Mouse (Mus musculus) embryo, embryonic 11.5 days (tissue): ENCODE results near the gene Ptger1.

Experiments used
- DNase-seq: peaks from one replicate; pipeline ENCODE4 v3.0.0-alpha.2; 2012; ENCODE audit warnings: low read depth, low spot score

The Ptger1 gene

DNA sequence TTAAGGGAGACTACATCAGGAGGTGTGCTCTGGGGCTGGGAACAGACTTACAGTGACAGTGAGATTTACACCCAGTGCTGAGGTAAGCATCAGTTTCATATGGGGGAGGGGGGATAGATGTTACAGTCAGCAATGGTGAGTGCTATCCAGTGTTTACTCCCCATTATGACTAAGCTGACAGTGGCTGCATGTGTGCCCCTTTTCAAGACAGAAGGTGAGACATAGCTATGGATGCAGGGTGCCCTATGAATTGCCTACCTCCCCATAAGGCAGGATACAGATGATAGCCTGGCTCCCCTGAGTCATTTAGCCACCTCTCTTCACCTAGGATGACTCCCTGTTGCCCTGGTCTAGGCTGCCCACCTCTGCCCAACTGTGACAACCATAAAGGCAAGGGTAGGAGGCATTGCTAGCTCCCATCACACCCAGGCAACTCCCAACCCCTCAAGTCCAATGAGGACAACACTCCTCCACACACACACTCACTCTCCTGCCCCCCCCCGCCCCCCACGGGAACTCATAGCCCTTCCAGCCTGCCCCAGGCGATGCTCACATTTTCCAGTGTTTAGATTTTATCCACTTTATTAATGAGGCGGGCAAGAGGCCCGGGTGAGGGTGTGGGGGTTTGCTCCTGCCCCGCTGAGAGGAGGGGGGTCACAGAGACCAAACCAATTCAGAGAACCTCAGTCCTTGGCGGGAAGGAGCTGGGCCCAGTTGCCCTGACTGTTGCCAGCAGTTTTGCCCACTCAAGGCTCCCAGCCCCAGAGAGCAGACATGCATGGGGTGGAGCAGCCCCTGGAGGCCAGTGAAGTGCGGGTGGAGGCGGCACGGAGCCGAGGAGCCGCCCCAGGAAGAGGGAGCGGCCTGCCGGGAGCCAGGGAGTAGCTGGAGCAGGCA is at the start of gene Ptger1:
Gene Ptger1, plus strand, starts transcription at position 710 of the 897 bp plus-strand sequence.
- no peak for DNase-seq

DNA sequence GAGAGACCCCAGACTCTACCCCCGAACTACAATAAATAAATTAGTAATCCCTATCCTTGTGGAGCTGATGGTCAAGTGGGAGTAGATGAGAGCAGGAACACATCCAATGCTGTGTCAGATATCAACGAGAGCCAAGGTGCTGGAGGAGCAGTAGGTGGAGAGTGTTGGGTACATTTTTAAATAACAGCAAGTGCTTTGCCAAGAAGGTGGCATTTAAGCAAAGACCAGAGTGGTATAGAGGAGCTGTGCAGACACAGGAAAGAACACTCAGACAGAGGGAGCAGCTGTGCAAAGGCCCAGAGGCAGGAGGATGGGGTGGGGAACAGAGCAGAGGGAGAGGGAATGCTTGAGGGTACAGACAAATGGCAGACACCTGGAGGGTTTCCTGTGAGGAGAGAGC is 49.4 kb upstream of the Ptger1 start:
- DNase-seq: no peak

DNA sequence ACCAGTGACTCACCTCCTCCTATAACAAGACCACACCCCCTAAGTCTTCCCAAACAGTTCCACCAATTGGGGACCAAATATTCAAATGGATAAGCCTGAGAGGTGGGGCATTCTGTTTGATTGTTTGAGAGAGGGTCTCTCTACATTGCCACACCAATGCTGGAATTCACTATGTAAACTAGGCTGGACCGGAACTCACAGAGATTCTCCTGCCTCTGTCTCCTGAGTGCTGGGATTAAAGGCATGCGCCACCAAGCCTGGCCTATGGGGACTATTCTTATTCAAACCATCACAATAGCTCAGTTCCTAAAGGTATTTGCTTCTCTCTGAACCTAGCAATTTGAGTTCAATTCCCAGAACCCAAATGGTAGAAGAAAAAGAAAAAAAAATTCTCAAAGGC is 47.9 kb upstream of the Ptger1 start:
- no peak for DNase-seq

DNA sequence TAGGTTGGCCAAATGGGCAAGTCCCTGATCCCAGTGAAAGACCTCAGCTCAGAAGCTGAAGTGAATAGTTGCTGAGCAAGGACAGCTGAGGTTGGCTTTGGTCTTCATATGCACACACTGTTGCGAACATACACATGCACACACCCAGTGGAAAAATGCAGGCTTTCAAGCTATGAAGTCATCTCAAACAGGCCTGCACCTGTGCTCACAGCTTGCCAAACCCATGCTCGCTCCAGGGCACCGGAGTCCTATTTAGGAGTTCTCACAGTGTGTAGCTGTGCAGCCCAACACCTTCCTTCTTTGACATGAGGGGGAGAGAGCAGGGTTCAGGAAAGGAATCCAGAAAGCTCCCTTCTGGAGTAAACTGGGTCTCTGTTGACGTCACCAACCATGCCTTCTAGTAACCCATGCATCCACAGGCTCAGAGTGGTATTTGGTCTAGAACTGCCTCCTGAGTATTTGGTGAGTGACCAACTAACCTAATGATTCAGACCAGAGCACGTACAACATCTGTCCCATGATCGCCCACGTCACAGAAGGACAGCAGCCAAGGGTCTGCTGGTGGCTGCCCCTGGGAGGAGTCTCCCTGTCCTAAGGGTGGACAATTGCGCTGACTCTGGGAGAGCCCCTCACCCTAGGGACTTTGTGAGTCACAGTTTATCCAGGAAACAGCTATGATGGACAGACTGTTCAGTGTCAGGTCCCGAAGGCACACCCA is 46.8 kb upstream of the Ptger1 start:
- no peak for DNase-seq

DNA sequence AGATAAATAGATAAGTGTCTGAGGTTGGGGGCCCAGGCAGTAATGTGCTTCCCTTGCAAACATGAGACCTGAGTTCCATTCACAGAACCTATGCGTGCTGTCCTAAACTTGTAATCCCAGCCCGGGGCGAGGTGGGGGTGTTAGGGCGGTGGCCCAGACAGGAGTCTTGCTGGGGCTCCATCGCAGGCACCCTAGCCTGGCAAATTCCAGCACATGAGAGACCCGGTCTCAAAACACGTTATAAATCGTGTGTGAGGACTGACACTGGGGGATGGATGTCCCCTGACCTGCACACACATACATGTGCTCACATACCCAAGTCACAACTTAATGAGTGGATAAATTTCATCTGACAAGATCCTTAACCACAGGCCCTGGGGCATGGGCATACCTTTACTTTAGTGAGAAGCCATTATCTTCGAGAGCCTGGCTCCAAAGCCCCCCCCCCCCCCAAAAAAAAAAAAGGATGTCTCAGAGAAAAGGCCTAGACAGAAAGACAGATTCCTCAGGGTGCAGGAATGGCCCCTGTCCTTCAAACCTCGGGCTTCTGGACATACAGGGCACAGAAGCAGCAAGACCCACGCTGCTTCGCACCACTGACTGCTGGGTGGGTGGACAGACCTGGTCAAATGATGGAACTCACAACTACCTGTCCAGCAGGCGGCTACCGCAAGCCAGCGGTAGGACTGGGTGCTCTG is 44.6 kb upstream of the Ptger1 start:
- no peak for DNase-seq

DNA sequence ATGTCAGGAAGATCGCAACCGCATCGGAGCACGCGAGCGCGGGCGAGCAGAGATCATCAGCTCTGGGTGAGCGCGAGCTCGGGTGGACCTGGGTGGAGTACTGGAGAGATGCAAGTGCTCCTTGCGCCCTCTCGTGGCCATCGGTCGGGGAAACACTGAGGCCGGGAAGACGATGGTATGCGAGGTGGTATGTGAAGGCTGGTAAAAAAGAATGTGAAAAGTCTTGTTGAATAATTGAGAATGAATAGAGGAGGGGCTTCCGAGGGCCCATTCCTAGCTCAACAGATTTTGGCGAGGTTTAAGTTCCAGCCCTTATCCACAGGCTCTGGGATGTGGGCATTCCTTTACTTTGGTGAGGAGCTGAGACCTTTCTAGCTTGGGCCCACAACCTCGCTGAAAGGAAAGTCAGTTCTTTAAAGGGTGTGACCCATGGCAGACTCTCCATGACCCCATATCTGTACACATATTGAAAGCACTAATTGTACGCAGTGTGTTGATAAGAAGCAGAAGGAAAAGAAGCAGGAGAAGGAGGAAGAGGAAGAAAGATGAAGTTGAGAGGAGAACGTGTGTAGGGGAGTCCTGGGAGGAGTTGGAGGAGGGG is 44.0 kb upstream of the Ptger1 start:
- peak; percentile 77 for DNase-seq

DNA sequence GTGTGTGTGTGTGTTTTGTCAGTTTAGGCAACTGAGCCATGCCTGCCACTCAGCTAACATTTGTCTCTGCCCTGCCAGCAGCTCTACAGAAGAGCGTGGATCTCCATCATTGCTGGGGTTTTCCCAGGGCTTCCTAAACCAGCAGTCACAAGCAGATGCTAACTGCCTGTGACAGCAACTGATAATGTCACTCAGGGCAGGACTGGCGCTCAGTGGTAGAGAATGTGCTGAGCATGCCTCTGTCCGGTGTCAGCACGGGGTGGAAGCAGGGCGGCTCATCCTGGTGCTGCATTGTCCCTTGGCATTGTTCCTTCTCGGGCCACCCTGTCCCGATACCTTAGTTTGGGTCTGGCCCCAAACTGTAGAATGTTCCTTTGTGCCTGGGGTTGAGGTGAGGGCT is 42.9 kb upstream of the Ptger1 start:
- DNase-seq: no peak

DNA sequence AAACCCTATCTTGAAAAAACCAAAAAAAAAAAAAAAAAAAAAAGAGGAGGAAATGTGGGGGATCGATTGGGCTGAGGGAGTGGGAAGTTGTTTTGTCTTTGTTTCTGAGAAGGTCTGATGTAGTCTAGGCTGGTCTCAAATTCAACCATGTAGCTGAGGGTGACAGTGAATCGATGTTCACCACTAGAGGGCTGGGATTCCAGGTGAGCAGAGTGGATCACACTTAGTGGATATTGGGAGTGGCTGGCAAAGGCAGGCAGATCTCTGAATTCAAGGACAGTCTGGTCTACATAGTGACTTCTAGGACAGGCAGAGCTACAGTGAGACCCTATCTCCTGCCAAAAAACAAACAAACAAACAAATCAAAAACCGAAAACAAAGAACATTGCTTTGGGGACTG is 41.7 kb upstream of the Ptger1 start:
- DNase-seq: no peak

DNA sequence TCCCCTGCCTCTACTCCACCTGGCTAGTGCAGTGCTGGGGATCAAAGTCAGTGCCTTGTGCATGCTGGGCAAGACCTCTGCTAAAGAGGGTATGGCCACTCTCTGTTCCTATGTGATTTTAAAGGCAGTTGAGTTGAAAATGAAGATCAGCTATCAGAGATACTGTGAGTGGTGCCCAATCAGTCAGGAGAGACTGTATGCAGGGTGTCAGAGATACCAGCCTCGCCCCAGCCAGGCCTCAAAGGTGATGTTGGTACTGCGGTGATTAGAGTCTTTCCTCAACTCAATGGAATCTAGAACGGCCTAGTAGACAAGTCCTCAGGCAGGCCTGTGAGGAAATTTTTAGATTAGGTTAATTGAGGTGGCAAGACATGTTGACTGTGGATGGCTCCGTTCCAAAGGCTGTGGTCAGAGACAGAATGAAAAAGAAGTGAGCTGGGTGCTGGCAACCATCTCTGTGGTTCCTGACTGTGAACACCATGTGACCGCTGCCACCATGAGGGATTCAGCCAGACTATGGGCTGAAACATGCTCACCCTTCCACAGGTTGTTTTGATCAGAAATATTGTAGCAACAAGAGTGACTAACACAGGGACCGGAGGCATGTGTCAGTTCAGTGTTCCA is 40.7 kb upstream of the Ptger1 start:
- no peak for DNase-seq

DNA sequence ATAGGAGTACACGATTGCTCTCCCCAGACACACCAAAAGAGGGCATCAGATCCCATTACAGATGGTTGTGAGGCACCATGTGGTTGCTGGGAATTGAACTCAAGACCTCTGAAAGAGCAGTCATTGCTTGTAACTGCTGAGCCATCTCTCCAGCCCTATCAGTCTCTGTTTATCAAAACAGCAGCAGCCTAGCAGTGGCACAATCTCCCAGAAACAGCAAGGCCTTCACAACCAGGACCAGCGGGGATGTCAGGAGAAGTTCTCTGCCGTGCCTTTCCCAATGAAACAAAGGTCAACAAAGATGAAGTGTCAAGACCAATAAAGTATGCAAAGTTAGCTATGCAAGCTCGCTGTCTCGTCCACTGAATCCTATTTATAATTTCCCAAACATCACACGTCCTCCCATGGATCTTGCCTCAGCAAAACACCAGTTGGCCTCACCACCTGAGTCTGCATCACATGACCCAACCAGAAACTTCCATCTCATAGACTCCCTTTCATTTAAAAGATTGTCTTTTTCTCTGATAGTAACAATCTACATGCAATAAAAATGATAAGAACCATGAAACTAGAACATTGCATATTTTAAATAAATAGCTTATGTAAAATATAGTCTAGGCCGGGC is 34.3 kb upstream of the Ptger1 start:
- DNase-seq: no peak

DNA sequence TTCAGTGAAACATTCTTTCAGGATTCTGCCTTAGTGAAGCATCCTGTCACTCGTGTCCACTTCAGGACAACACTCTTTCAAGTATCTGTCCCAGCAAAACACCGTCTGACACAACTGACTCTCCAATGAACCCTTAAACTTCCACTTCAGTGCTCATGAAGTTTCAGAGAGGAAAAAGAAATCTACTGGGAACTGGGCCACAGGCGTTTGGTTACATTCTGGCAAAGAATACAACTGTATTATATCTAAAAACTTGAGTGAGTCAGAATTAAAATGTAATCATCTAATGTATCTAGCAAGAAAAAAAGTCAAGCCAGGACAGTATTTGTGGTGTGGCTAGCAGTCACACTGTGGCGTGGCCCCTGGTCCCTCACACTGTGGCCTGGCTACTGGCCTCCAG is 27.6 kb upstream of the Ptger1 start:
- no peak for DNase-seq

DNA sequence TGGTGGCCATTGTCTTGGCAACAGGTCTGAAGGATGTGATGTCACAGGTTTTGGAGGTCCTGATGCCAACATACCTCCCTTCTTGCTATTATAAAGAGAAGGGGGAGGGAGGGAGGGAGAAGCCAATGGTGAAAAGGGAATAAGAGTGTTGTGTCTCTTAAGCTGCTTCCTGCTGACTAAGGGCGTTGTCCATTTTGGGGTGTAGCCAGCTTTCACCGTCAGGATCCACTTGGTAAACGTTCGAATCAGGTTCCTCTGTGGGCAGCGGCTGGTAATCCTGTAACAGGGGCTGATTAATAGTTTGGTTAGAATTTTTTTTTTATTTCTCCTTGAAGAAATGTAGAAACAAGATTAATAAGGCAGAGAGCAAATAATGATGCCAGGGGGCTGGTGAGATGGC is 26.8 kb upstream of the Ptger1 start:
- no peak for DNase-seq

DNA sequence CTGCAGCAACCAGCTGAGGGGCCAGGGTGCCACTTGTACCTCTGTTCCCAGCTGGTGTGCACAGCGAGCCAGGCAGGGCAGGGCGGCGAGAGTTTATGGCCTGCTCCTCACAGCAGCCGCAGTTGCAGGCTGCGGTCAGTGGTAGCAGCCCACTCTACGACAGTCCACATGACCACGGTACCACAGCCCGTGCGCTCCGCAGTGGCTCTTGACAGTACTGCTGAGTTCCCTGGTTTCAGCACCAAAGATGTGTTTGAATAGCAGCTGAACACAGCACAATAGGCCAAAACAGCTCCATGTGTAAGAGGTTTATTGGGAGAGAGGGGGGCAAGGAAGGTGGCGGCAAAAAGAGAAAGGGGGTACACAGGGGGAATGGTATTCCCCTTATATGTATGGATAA is 19.0 kb upstream of the Ptger1 start:
- DNase-seq: no peak

DNA sequence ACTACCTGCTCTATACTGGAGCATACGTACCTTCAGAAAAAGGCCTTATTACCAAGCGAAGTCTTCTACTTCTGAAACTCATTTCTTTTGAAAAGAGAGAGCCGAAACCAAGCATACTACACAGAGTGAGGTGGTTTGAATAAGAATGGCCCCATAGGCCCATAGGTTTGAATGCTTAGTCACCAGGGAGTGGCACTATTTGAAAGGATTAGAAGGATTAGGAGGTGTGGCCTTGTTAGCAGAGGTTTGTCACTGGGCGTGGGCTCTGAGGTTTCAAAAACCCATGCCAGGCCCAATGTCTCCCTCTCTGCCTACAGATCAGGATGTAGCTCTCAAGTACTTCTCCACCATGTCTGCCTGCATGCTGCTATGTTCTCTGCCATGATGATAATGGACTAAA is 18.4 kb upstream of the Ptger1 start:
- no peak for DNase-seq

DNA sequence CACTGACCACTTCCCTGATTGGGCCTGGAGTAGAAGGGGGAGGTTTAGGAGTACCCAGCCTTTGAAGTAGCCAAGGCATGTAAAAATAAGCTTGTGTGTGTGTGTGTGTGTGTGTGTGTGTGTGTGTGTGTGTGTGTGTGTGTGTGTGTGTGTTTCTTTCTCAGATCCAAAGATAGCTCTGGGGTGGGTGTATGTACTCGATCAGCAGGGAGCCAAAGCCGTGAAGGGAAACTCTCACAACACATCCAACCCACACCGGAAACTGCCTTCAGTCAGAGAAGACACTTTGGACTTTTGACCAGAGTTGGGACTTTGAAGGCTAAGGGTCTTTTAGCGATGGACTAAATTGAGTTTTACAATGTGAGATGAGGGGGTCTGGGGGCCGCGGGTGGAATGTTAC is 16.8 kb upstream of the Ptger1 start:
- no peak for DNase-seq

DNA sequence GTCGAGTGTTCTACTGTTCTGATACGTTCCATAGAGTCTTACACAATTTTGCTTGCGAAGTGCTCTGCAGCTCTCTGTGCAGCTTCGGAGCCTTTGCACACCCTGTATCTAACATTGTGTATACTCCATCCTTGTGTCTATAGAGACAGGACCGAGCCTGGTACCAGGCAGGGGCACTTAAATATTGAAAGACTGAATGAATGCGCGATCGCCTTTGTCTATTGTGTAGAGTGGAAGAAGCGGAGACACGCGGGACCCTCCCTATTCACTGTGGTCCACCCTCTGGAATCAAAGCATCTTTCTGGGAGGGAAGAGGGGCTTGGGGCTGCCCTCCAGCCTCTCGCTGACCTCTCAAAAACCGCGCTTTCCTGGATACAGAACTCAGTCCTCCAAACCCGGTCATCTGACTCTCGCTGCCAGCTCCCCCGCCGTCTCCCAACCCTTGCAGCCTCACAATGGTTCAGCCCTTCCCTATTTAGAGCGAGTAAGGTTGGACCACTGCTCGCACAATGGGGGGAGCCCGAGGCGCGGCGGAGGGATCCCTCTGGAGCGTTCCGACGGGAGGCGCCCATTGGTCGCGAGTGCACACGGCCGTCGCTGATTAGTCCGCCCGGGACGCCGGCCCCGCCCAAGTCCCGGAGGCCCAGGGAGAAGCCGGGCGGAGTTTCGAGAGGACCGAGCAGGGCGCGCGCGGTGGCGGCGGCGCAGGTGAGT is 14.3 kb upstream of the Ptger1 start, which contains the start of gene Gipc1:
Gene Gipc1, plus strand, starts transcription at position 648 of the 714 bp plus-strand sequence.
- DNase-seq: peak; percentile 95

DNA sequence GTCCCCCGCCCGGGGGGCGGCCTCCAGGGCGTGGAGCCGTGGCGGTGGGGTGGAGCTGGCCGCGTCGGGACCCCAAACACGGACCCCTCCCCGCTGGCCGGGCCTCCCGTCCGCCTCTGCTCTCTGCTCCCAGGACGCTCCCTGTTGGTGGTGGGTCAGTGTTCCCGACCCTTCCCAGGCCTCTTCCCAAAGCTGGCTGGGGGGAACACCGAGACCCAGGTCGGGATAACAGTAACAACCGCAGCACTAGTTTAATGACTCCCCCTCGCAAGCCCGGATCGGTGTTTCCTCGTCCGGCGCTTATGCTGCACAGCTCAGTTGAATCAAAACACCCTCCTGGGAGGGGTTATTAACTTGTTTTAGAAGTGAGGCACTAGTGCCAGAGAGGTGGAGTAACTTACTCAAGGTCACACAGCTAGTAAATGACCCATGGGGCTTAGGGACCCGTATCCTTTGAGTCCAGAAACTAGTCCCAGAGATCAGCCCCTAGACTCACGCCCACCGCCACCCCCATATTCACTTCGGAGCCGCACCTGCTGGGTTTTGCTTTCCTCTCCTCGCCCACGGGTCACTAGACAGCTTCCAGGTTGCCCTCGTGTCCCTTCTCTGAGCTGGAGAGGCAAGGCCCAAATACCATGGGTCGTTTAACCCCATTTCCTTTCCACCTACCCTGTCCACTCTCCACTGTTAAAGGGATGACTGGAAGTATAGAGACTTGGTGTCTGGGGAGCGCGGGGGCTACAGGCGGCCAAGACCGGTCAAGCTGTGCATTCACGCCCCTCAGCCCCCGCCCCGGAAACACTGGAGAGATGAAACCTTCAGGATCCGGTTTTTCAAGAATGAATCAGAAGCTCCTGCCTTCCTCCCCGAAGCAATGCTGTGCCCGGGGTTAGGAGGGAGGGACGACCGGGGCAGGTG is 13.5 kb upstream of the Ptger1 start:
- DNase-seq: no peak

DNA sequence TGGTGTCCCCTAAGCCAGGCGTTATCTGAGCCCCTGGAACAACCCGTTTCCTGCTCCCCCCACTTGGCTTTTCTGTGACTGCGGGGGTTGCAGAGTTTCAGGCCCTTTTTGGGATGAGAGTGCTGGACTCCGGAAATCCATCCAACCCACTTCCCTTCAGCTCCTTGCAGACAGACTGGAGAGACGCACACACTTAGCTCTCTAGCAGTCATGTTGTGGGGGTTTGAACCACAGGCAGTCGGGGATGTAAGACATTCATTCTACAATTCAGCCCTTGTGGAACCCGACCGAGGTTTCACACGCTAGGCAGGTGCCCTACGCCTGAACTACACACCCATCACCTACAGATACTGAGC is 12.8 kb upstream of the Ptger1 start:
- no peak for DNase-seq

DNA sequence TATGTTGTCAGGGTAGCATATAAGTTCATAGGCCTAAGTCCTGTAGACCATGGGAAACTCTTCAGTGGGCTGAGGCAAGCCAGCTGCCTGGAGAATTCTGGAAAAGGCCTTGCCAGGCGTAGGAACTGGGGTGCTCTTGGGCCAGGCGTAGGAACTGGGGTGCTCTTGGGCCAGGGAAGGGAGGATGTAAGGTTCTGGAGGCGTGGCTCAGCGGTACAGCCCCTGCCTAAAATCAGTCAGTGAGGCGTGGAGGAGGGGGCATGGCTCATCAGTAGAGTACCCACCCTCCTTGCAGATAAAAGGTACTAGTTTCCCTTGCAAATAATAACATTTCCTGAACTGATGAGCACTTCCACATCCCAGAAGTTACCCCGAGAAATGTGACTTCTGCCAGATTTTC is 11.8 kb upstream of the Ptger1 start:
- no peak for DNase-seq
